Mouse (Mus musculus): ENCODE data around the gene Gna14.

Gna14 gene

GRCm38 (mm10) chr19:16435531-16436231 is at the start of gene Gna14:
Gna14 (plus strand) TSS chr19:16435762.
- peak; percentile 20 for DNase-seq

GRCm38 (mm10) chr19:16386514-16386913 is 49.0 kb upstream of the Gna14 start:
- DNase-seq, result no peak

DNA sequence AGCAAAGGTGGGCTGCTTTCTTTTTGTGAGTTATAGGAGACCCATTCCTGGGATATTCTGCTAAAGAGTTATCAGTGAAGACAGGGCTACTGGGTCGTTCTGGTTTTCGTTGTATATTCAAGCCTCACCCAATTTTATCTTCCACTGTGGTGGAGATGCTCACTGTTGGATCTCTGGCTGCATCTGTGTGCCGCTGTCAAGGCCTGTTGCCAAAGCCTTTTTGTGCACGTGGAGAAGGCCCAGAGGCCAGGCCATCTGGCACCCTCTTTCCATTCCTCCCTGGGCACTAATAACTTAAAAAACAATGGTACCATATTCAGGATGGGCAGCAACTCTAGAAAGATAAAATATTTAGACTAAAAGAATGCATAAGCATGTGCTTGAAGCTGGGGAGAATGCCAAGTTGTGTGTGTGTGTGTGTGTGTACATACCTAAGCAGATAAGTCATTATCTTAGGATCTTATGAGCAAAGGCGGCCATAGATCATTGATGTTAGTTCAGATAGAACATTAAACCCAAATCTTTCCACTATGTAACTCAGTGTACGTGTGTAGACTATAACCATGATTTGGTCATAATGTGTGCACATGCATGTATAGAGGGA is 45.3 kb upstream of the Gna14 start:
- no peak for DNase-seq

GRCm38 (mm10) chr19:16394381-16394780 is 41.2 kb upstream of the Gna14 start:
- DNase-seq, result no peak

DNA sequence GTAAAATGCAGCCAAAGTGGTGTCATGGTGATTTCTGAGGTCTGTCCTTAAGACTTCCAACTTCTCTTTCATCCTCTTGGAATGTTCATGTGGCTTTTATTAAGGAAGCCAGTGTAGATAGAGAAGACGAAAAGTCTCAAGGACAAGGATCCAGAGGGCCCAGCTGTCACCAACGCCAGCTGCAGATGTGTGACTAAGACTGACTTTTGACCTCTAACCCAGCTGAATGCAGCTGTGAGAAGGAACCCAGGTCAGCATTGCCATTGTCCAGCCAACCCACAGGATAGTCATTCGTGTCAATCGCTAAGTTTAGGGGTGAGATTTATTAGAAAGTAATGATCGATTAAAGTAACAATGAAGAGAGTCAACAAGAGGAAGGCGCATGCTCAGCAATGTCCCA is 32.5 kb upstream of the Gna14 start:
- no peak for DNase-seq

- no peak for DNase-seq
Observed at GRCm38 (mm10) chr19:16407727-16408126, 27.8 kb upstream of the Gna14 start.

DNA sequence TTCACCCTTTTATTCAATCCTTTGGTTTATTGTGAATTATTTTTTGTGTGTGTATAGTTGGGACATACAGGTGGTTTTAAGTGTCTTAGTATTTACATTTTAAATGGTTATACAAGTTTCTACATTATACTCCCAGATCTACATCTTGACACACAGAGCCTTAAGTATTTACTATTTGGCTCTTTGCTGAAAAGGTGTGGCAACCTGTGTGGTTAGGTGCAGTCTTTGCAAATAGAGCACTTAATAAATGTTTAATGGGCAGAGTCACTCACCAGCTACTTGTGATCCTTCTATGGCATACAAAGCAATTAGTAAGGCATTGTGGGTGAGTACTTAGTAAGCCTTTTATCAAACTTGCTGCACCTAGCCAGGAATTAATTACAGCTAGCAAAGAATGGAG is 24.3 kb upstream of the Gna14 start:
- no peak for DNase-seq

GRCm38 (mm10) chr19:16418086-16418663 is 17.4 kb upstream of the Gna14 start:
- no peak for DNase-seq

DNA sequence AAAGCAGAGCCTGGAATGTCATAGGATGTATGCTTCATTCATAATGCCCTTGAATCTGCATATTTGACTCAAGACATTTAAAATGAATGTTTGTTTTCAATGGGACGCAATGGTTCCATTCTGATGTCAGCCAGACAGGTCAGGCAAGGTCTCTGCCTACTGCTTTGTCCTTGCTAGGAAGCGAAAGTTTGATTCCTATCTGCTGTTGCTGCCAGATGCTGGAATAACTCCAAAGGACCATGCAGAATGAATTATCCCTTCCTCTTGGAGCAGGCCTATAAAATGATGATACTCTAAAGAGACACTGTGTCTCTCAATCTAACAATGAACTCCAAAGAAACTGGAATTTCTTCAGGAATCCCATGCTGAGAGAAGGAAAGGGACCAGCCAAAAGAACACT is 10.0 kb upstream of the Gna14 start:
- DNase-seq, result no peak

GRCm38 (mm10) chr19:16431368-16431767 is 4.2 kb upstream of the Gna14 start:
- DNase-seq, result no peak

DNA sequence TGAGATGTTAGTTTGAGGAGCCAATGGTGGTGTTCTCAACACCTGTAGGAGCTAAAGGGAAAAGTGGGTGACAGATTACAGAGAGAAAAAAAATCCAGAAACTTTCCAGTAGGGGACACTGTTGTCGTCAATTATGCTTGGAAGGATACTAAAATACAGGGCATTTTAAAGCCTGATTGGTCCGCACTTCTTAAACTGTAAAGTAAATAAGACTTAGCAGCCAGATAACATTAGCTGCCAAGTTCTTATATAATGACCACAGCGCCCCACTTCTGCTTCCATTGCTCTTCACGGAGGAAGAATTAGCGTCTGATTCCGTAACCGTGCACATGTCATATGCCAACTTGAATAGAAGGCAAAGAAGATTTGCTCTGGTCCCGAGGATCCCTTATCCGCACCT is 683 bp upstream of the Gna14 start:
- DNase-seq, result no peak

DNA sequence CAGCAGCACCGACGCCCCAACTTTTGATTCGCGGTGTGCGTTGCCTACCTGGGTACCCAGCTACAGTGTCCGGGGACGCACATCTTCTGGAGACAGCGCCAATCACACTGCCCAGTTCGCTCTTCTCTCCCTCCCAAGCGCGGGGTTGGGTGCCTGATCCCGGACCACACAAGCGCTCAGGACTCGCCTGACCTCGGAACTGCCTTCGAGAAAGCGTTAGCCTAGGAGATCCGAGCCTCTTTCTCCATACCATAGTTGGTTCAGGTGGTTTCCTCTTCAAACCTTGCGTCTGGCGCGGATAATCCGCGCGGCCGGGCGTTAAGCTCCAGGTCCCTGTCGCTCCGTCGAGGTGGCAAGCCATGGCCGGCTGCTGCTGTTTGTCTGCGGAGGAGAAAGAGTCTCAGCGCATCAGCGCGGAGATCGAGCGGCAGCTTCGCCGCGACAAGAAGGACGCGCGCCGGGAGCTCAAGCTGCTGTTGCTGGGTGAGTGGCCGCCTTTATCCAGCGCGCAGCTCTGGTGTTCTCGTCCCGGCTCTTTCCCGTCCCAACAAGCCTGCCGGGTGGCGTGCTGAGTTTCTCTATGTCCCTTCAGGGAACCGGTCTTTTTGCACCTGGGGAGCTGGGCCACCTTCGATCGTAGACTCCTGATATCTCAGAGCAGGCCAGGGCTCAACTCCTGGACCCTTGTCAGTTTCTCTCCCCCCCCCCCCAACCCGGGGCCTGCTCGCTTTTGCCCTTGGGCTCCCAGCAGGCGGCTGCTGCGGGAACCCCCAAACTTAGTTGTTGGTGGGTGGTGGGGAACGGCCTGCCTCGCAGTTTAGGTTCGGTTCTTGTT is 990 bp downstream of the Gna14 start:
- DNase-seq, result no peak

DNA sequence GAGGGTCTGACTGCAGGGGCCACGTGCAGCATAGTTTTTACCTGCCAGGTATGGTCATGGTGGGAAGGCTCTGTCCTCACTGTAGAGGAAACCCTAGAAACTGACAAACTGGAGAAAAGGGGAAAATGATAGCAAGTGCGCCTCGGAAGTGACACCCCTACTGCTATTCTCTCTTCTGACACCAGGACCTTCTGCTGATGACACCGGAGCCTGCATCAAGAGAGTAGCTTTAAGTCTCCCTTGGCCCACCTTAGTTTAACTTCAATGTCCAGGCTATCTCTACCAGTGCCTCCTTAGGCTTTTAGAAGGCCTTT is 1.6 kb downstream of the Gna14 start:
- no peak for DNase-seq

GRCm38 (mm10) chr19:16437906-16438305 is 2.3 kb downstream of the Gna14 start:
- DNase-seq, result no peak

DNA sequence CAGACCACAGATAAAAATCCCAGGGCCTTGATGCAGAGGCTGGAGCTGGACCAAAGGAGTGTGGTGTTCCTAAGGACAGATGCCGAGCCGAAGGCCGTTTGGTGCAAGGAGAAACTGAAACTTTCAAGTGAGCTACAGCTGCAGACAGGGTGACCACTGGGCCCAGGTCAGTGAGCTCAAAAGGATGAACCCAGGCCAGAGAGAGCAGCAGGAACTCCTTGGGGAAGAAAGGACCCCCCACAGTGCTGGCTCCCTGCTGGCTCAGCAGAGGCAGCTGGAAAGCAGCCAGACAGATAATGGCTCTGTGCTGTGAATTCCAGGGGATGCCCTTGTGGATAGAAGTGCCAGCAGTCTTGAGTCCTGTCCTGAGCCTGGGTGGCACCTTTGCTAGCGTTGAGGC is 3.7 kb downstream of the Gna14 start:
- no peak for DNase-seq

- DNase-seq, result no peak
Observed at GRCm38 (mm10) chr19:16439834-16440233, 4.3 kb downstream of the Gna14 start.

DNA sequence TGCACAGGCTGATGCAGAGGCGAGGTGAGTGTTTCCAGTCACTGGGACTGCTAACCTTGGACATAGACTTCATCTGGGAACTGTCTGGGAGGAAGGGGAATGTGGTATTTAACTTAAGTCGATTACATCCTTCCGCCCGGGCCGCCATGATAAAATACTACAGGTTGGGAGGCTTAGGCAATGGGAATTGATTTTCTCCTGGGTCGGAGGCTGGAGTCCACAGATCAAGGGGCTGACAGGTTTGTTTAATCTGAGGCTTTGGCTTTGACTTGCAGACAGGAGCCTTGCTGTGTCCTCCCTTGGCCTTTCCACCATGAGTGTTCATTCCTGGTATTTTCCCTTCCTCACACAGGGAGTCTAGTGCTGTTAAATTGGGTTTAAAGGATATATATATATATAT is 5.8 kb downstream of the Gna14 start:
- no peak for DNase-seq

DNA sequence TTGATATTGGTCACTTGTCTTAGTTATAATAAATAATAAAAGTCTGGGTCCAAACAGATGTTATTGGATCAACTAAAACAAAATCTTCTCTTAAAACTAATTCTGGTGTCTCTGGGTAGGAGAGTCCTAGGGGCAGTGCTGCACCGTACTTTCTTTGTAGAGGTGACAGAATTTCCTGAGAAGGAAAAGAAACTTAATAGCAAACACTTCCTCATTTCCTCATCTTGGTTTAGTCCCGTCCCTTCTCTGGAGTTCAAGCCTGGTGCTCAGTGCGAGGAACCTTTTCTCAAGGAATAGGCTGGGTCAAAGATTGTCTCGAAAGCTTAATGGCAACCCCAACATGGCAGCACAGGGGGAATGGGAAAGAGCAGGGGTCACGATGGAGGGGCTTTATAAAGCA is 7.8 kb downstream of the Gna14 start:
- DNase-seq, result no peak

GRCm38 (mm10) chr19:16446612-16447011 is 11.1 kb downstream of the Gna14 start:
- no peak for DNase-seq

- DNase-seq, result no peak
Observed at GRCm38 (mm10) chr19:16447832-16448621, 12.5 kb downstream of the Gna14 start.

GRCm38 (mm10) chr19:16448796-16449195 is 13.2 kb downstream of the Gna14 start:
- DNase-seq, result no peak

DNA sequence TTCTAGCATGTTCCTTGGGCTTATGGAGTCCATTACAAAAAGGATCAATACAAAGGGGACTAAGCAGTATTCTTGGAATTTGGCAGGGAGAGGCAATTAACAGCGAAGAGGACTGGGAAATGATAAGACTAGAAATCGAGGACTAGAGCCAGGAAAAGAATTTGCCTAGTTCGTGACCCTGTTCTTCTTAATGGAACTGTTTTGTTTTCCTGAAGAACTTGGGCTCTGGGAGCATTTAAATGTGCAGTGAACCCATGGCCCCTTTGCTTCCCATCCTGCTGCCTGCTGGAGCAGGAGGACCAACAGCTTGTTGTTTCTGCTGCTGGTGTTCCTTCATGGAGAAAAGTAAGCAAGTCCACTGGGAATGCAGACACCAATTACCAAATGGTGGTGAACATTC is 15.3 kb downstream of the Gna14 start:
- no peak for DNase-seq

GRCm38 (mm10) chr19:16456181-16456580 is 20.6 kb downstream of the Gna14 start:
- DNase-seq, result no peak

Measured in cerebellum, adult 11 months (tissue).